Mouse (Mus musculus) midbrain, embryonic 11.5 days (tissue): ENCODE data around the gene Tuba3a. TPM values are rescaled to one million over a fixed set of nuclear protein-coding genes. Genes with fewer than 3 reads are reported as not detected.
A peak's percentile ranks its signal among the peaks of the same experiment; 100 is the strongest.

Source experiments
- ATAC-seq: fragments of 200-750 bp; cut with Nextera tagmentation; 2 replicates; pipeline ENCODE4 v1.8.0; 2017; ENCODE audit warnings: moderate TSS enrichment, moderate library complexity; ENCODE audit not compliant: low FRiP score
- DNase-seq: peaks from one replicate; pipeline ENCODE4 v3.0.0; 2015; ENCODE audit warnings: low spot score; ENCODE audit errors: missing footprints
- H3K27ac ChIP-seq: fragments of 300-500 bp; sonication (generic); 2 replicates; pipeline ENCODE4 v1.5.1; 2014; ENCODE audit warnings: low read depth, low read length
- H3K27me3 ChIP-seq: fragments of 300-500 bp; sonication (generic); 2 replicates; pipeline ENCODE4 v1.6.1; 2014; ENCODE audit warnings: mild to moderate bottlenecking, low read length, moderate library complexity, mixed read lengths; ENCODE audit not compliant: control insufficient read depth, insufficient read depth
- H3K36me3 ChIP-seq: fragments of 300-500 bp; sonication (generic); 2 replicates; pipeline ENCODE4 v1.6.1; 2014; ENCODE audit warnings: mild to moderate bottlenecking, low read length, moderate library complexity, mixed read lengths; ENCODE audit not compliant: control insufficient read depth, insufficient read depth
- H3K4me1 ChIP-seq: fragments of 300-500 bp; sonication (generic); 2 replicates; pipeline ENCODE4 v1.6.1; 2014; ENCODE audit warnings: low read length; ENCODE audit not compliant: control insufficient read depth, insufficient read depth
- H3K4me2 ChIP-seq: fragments of 300-500 bp; sonication (generic); 2 replicates; pipeline ENCODE4 v1.6.1; 2014; ENCODE audit warnings: mild to moderate bottlenecking, moderate library complexity
- H3K4me3 ChIP-seq: fragments of 300-500 bp; sonication (generic); 2 replicates; pipeline ENCODE4 v1.5.1; 2014; ENCODE audit warnings: low read depth, low read length
- H3K9ac ChIP-seq: fragments of 300-500 bp; sonication (generic); 2 replicates; pipeline ENCODE4 v1.6.1; 2014; ENCODE audit warnings: low read length
- H3K9me3 ChIP-seq: fragments of 300-500 bp; sonication (generic); 2 replicates; pipeline ENCODE4 v1.6.1; 2016; ENCODE audit warnings: low read length; ENCODE audit not compliant: control insufficient read depth
- WGBS: fragments of 180-500 bp; shearing (Covaris S2); extraction: QIAGEN DNeasy Blood & Tissue Kit; methylation state at CpG from one replicate; pipeline ENCODE4 v1.1.7; 2014; 5-methylcytosine and 5-hydroxymethylcytosine counted together
- polyA plus RNA-seq: library from polyadenylated mRNA; unstranded; fragments of >200 nt; fragmentation: Nextera tagmentation; extraction: Ambion mirVana; gene quantifications from 2 replicates; pipeline ENCODE4 v1.2.1, GENCODE M21; 2014

Tuba3a gene
- polyA plus RNA-seq, 1 experiment from 2014 or later = 0.08 TPM

GRCm38 (mm10) chr6:125265239-125265638 lies 20.6 kb downstream of the Tuba3a start:
- Histone ChIP-seq H3K27me3 (no peaks in the 10 kb centered on the region), H3K27ac (no peak overlapping the region), H3K9me3 (no peaks in the 10 kb centered on the region), H3K36me3 (no peaks in the 10 kb centered on the region), H3K9ac (no peak overlapping the region), H3K4me3 (no peak overlapping the region), H3K4me2 (no peak overlapping the region), H3K4me1 (no peaks in the 10 kb centered on the region)
- DNase-seq = peak; percentile 69
- 63% methylated on average over 10 of the region's 10 CpGs for WGBS
- no peak for ATAC-seq

GRCm38 (mm10) chr6:125264219-125264618 lies 21.6 kb downstream of the Tuba3a start:
- Histone ChIP-seq H3K4me2 (no peak overlapping the region), H3K4me1 (no peaks in the 10 kb centered on the region), H3K9ac (no peak overlapping the region), H3K9me3 (no peaks in the 10 kb centered on the region), H3K36me3 (no peaks in the 10 kb centered on the region), H3K27ac (no peak overlapping the region), H3K27me3 (no peaks in the 10 kb centered on the region), H3K4me3 (no peak overlapping the region)
- 89% methylated on average over 9 of the region's 9 CpGs for WGBS
- DNase-seq = no peak
- no peak for ATAC-seq

- ATAC-seq (no peak), DNase-seq (no peak)
- Histone ChIP-seq H3K9me3 (no peaks in the 10 kb centered on the region), H3K4me2 (no peak overlapping the region), H3K36me3 (no peaks in the 10 kb centered on the region), H3K27ac (no peak overlapping the region), H3K4me3 (no peak overlapping the region), H3K4me1 (no peaks in the 10 kb centered on the region), H3K9ac (no peak overlapping the region), H3K27me3 (no peaks in the 10 kb centered on the region)
- WGBS = 82% methylated on average over 10 of the region's 10 CpGs
Observed at GRCm38 (mm10) chr6:125260006-125260555, 25.8 kb downstream of the Tuba3a start.

- DNase-seq (no peak), ATAC-seq (no peak)
- Histone ChIP-seq H3K27me3 (no peaks in the 10 kb centered on the region), H3K9ac (no peak overlapping the region), H3K36me3 (no peaks in the 10 kb centered on the region), H3K4me3 (no peak overlapping the region), H3K4me2 (no peak overlapping the region), H3K9me3 (no peaks in the 10 kb centered on the region), H3K27ac (no peak overlapping the region), H3K4me1 (no peaks in the 10 kb centered on the region)
- WGBS = 79% methylated on average over 8 of the region's 8 CpGs
Observed at GRCm38 (mm10) chr6:125256222-125256966, 29.4 kb downstream of the Tuba3a start.

- Histone ChIP-seq H3K9me3 (no peaks in the 10 kb centered on the region), H3K9ac (no peak overlapping the region), H3K4me2 (no peak overlapping the region), H3K4me1 (no peaks in the 10 kb centered on the region), H3K27ac (no peak overlapping the region), H3K36me3 (no peaks in the 10 kb centered on the region), H3K4me3 (no peak overlapping the region), H3K27me3 (no peaks in the 10 kb centered on the region)
- DNase-seq (peak; percentile 33), ATAC-seq (no peak)
- WGBS = 91% methylated on average over 7 of the region's 7 CpGs
Observed at GRCm38 (mm10) chr6:125255516-125256044, 30.3 kb downstream of the Tuba3a start.

- peak; percentile 54 for DNase-seq
- Histone ChIP-seq H3K4me3 (no peak overlapping the region), H3K27ac (no peak overlapping the region), H3K36me3 (no peaks in the 10 kb centered on the region), H3K4me1 (no peaks in the 10 kb centered on the region), H3K27me3 (no peaks in the 10 kb centered on the region), H3K9me3 (no peaks in the 10 kb centered on the region), H3K9ac (no peak overlapping the region), H3K4me2 (no peak overlapping the region)
- WGBS = 80% methylated on average over 14 of the region's 14 CpGs
- no peak for ATAC-seq
Observed at GRCm38 (mm10) chr6:125253863-125254715, 31.8 kb downstream of the Tuba3a start.

- DNase-seq (no peak), ATAC-seq (no peak)
- no peak overlapping the region for H3K9ac ChIP-seq
- H3K36me3 ChIP-seq = no peaks in the 10 kb centered on the region
- no peak overlapping the region for H3K4me3 ChIP-seq
- no peaks in the 10 kb centered on the region for H3K4me1 ChIP-seq
- WGBS = 91% methylated on average over 8 of the region's 8 CpGs
- H3K27ac ChIP-seq = no peak overlapping the region
- no peaks in the 10 kb centered on the region for H3K9me3 ChIP-seq
- H3K27me3 ChIP-seq = no peaks in the 10 kb centered on the region
- H3K4me2 ChIP-seq = no peak overlapping the region
Observed at GRCm38 (mm10) chr6:125252711-125253110, 33.1 kb downstream of the Tuba3a start.

- DNase-seq (no peak), ATAC-seq (no peak)
- Histone ChIP-seq H3K27ac (no peak overlapping the region), H3K36me3 (no peaks in the 10 kb centered on the region), H3K4me2 (no peak overlapping the region), H3K27me3 (no peaks in the 10 kb centered on the region), H3K4me3 (no peak overlapping the region), H3K4me1 (no peaks in the 10 kb centered on the region), H3K9ac (no peak overlapping the region), H3K9me3 (no peaks in the 10 kb centered on the region)
- WGBS = 88% methylated on average over 3 of the region's 3 CpGs
Observed at GRCm38 (mm10) chr6:125252285-125252684, 33.6 kb downstream of the Tuba3a start.

GRCm38 (mm10) chr6:125244551-125244950 lies 41.3 kb downstream of the Tuba3a start:
- Histone ChIP-seq H3K27me3 (no peaks in the 10 kb centered on the region), H3K27ac (no peak overlapping the region), H3K4me3 (no peak overlapping the region), H3K4me2 (no peak overlapping the region), H3K4me1 (no peaks in the 10 kb centered on the region), H3K36me3 (no peaks in the 10 kb centered on the region), H3K9ac (no peak overlapping the region), H3K9me3 (no peaks in the 10 kb centered on the region)
- peak; percentile 14 for DNase-seq
- ATAC-seq = no peak
- 43% methylated on average over 1 of the region's 1 CpGs for WGBS
